ENCODE assay signal across 9 mouse cellular contexts in genomic region chr3:52676886-52677670, GRCm38 (mm10).
A peak's percentile ranks its signal among the peaks of the same experiment; 100 is the strongest.
DNase-seq lines count a peak whose midpoint lies in the region; ATAC-seq and TF ChIP-seq lines count a peak whose summit lies in the region.
"Had no signal": no experiment of that assay in that cellular context is flagged by ENCODE, and none has a peak within 500 bp of the region (broad histone marks: within the 10 kb centered on the region; RNA-seq: fewer than 3 reads in every experiment).

No protein-coding gene starts in this region.

- no peaks in the 10 kb centered on the region for H3K27me3 ChIP-seq in myocyte (ENCODE audit: control insufficient read depth, insufficient read depth, insufficient read length)
- peaks cover 5% of the 10 kb centered on the region; the same call in 1 of the 2 replicates for H3K27me3 ChIP-seq in midbrain, embryonic 11.5 days (ENCODE audit: control insufficient read depth, insufficient read depth, low read length)

- H3ac ChIP-seq in myocyte (ENCODE audit: control insufficient read depth, insufficient read length) = no peak overlapping the region

- intact Hi-C loops in left cerebral cortex, postnatal 10 days (cut with DNase I) = no loop called here

- H3K79me2 ChIP-seq in myocyte (ENCODE audit: control insufficient read depth, insufficient read depth) = no peaks in the 10 kb centered on the region

- WGBS in midbrain, embryonic 11.5 days = 90% methylated on average over 14 of the region's 14 CpGs

- TF ChIP-seq POLR2A in myocyte (IDR thresholded peaks at IDR 0.05; ENCODE audit: insufficient read length, low read depth) = no peak

- no peak overlapping the region for H3K9ac ChIP-seq in midbrain, embryonic 11.5 days (ENCODE audit: low read length)

- no peaks in the 10 kb centered on the region for H3K36me3 ChIP-seq in myocyte (ENCODE audit: control insufficient read depth, insufficient read depth)
- no peaks in the 10 kb centered on the region for H3K36me3 ChIP-seq in midbrain, embryonic 11.5 days (ENCODE audit: control insufficient read depth, insufficient read depth, low read length)

- H3K9me3 ChIP-seq in midbrain, embryonic 11.5 days (ENCODE audit: control insufficient read depth, low read length) = peaks cover 3% of the 10 kb centered on the region; the same call in 1 of the 2 replicates

- peak overlapping the region; percentile 2 for H3K4me3 ChIP-seq in myocyte
- no peak overlapping the region for H3K4me3 ChIP-seq in midbrain, embryonic 11.5 days (ENCODE audit: low read depth, low read length)

- peak; percentile 49 to 55 for DNase-seq in adrenal gland, adult (ENCODE audit: inconsistent age in 2 of 2, low spot score in 1 of 2)
- DNase-seq in adrenal gland, postnatal 4 days (ENCODE audit: low spot score in 2 of 2) = no peak
- peak; percentile 41 to 51 for DNase-seq in left cerebral cortex, adult 18-20 months (ENCODE audit: low spot score in 2 of 2)
- DNase-seq in left cerebral cortex, postnatal 10 days (ENCODE audit: extremely low spot score in 1 of 2, low spot score in 2 of 2) = no peak
- DNase-seq in adrenal gland, postnatal 14 days = peak; percentile 29
- DNase-seq in cerebellum, adult 11 months = no peak
- no peak for DNase-seq in midbrain, embryonic 11.5 days (ENCODE audit: low spot score, missing footprints)
- DNase-seq: kidney, adult 18-20 months had no signal

- H3K4me2 ChIP-seq in myocyte (ENCODE audit: low read depth) = peak overlapping the region; percentile 62
- no peak overlapping the region for H3K4me2 ChIP-seq in midbrain, embryonic 11.5 days

- H3K27ac ChIP-seq in midbrain, embryonic 11.5 days (ENCODE audit: low read depth, low read length) = no peak overlapping the region

- no peak for ATAC-seq in midbrain, embryonic 11.5 days (ENCODE audit: low FRiP score)

- peaks cover 2% of the 10 kb centered on the region; the same call in 1 of the 2 replicates for H3K4me1 ChIP-seq in midbrain, embryonic 11.5 days (ENCODE audit: control insufficient read depth, insufficient read depth, low read length)

TF ChIP-seq in myocyte, 11 proteins besides CTCF, POLR2A, EP300 and RAD21:
- TF ChIP-seq MYOD1 (IDR thresholded peaks at IDR 0.05; ENCODE audit: control insufficient read depth in 1 of 3, insufficient read length in 2 of 3, low read depth in 2 of 3) (no peak), MYOG (IDR thresholded peaks at IDR 0.05; ENCODE audit: control insufficient read depth in 1 of 3, insufficient read depth in 1 of 3, insufficient read length in 2 of 3, low read depth in 2 of 3) (no peak)

Comparison
In these comparisons a context has a peak if more than half of its experiments do, and no peak if none do; other contexts are left out.
1. DNase-seq: peak in adrenal gland, adult (2 of 2), left cerebral cortex, adult 18-20 months (2 of 2) and adrenal gland, postnatal 14 days (single experiment); none in adrenal gland, postnatal 4 days (0 of 2), left cerebral cortex, postnatal 10 days (0 of 2), cerebellum, adult 11 months (single experiment) and midbrain, embryonic 11.5 days (single experiment).